Mouse (Mus musculus) skeletal muscle tissue, adult 2 months (tissue): ENCODE results near the gene Eif4g3.
"Not testable (repeated sequence)": the region's sequence is repeated elsewhere in the genome, so short reads cannot be mapped to it uniquely, and the experiment has no call there.

Source experiments
- DNase-seq: peaks from one replicate; pipeline ENCODE4 v3.0.0-alpha.2; 2012; ENCODE audit warnings: low read depth, low spot score

Eif4g3 gene

GRCm38 (mm10) chr4:137992890-137993289 lies at the start of gene Eif4g3:
Gene Eif4g3 (plus strand): TSS chr4:137993022.
- no peak for DNase-seq

GRCm38 (mm10) chr4:137943540-137943939 lies 49.3 kb upstream of the Eif4g3 start:
- peak; percentile 93 for DNase-seq

DNA sequence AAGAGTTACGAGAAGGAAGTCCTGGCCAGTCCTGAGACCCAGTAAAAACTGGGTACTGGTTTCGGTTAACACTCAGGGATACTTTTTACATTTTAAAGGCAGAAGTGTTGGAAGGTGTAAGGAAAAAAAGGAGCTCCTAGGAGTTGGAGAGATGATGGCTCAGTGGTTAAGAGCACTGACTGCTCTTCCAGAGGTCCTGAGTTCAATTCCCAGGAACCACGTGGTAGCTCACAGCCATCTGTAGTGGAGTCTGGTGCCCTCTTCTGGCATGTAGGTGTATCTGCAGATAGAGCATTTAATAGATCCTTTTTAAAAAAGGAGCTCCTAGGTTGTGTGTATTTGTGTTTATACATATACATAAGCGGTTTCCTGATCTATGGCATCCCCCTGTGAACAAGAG lies 47.4 kb upstream of the Eif4g3 start:
- DNase-seq, result no peak

DNA sequence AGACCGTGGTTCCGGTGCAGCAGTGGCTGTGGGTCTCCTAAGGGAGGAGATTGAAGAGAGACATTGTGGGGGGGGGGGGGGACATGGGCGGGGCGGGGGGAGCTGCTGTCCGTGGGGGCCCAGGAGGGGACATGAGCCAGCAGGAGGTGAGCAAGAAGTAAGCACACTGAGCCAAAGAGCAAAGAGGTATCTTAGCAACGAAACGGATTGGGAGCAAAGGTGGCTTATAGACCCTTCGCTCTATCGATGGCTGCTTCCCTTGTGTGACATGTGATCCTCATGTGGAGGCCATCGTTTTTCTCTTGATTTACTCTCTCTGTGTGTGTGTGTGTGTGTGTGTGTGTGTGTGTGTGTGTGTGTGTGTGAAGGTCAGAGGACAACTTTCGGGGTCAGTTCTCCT lies 46.4 kb upstream of the Eif4g3 start:
- no peak for DNase-seq

DNA sequence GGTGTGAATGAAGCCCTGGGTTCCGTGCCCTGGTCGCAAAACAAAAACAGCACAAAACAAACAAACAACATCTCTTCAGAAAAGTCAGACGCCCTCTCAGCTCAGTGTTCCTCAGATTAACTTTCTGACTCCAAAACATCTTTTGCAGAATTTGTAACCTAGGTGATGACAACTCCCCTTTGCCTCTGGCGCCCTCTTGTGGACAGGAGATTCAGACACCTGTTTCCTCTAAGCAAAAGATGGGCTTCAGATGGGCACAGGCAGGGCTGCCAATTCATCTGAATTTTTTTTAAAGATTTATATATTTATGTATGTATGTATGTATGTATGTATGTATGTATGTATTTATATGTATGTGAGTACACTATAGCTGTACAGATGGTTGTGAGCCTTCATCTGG lies 40.0 kb upstream of the Eif4g3 start:
- DNase-seq, result peak; percentile 60

DNA sequence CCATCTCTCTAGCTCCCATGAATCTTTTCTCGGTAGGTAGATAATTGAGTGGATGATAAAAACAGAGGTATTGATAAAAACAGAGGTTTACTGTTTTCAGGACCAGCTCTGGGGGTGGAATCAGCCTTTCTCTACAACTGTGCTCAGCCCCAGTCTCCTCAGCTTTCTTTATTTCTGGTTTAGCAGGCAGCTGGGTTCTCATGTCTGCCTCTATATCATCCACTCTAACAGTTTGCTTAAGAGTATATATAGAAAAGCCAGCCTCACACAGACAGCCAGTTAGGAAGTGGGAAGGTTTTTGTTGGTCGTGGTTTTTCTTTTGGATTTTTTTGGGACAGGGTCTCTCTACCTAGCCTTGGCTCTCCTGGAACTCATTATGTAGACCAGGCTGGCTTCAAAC lies 38.6 kb upstream of the Eif4g3 start:
- DNase-seq, result no peak

- peak; percentile 87 for DNase-seq
Measured at GRCm38 (mm10) chr4:137954926-137955396, 37.9 kb upstream of the Eif4g3 start.

DNA sequence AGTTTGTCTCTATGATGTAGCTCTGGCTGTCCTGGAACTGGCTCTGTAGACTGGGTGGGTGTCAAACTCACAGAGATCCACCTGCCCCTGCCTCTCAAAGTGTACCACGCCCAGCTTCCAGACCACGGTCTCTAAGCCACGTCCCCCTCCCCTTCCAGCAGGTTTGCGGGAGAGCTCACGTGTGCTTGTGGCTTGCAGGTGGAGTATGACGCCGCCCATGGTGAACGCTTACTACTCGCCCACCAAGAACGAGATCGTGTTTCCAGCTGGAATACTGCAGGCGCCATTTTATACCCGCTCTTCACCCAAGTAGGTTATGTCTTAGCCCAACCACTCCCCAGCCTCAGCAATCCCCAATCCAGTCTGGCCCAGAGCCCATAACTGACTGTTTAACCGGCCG lies 36.6 kb upstream of the Eif4g3 start:
- no peak for DNase-seq

GRCm38 (mm10) chr4:137959889-137960665 lies 32.7 kb upstream of the Eif4g3 start:
- DNase-seq, result no peak

DNA sequence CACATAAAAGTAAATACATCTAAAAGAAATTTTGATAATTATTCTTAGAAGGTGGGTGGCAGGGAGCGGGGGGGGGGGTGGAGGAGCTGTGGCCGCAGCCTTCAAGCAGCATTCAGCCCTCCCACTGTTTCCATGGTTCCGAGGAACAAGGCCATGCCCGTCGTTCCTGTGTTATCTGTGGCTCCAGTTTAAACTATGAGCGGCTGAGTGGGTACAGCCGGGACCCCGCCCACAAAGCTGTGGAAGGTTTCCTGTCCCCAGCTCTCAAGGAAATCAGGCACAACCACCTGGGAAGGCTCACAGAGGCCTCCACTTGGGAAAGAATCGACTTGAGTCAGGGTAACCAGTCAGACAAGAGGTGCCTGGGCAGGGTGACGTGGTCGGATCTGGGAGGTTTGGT lies 32.1 kb upstream of the Eif4g3 start:
- no peak for DNase-seq

DNA sequence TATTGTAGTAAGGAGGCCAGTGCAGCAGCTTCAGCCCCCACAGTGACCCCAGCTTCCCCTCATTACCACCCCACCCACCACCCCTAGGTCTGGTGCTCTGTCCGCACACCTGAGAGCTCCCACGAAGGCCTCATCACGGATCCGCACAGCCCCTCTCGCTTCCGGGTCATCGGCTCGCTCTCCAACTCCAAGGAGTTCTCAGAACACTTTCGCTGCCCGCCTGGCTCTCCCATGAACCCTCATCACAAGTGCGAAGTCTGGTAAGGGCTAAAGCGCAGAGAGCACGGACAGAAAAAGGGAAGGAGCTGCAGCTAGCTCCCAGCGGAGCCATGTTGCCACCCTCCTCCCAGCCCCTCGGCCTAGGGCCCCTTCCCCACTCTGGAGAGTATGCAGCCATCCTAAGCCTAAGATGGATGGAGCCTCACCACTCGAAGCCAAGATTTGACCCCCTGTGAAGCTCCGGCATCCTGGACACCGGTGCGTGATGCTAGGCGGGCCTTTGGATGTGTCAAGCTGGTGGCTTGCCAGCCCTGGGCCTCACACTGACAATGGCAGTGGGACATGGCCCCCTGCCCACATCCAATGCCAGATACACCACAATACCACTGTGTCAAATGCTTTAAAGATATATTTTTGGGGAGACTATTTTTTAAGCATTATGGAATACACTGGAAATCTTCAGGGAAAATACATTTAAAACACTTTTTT lies 30.0 kb upstream of the Eif4g3 start:
- no peak for DNase-seq

- no peak for DNase-seq
Measured at GRCm38 (mm10) chr4:137963431-137963830, 29.4 kb upstream of the Eif4g3 start.

DNA sequence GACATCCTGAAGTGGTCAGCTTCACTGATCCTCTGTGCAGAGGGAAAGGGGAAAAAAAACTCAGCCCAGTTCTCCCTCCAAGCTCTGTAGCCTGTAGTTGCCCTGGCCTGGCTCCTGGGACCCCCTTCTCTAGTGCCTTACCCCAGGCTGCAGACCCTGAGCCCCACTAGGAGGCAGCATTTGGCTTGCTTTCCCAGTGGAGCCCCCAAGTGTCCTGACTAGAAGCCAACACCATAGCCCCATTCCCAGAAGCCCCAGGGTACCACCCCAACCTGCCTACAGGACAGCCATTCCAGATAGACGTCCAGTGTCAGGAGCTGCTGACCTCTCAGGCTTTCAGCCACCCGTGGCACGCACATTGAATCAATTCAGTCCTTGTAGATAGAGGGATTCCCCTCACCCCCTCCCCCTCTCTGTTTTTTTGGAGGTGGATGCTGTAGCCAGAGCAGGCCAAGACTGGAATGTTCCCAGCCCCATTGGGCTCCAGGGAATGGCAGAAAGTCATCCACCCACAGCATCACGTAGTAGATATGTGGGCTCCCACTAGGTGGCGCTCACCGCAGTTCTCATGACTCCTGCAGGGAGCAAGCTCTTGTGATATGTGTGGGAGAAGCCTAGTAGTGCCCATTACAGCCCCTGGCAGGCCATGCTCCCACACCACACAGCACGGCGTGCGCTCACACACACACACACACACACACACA lies 28.8 kb upstream of the Eif4g3 start:
- DNase-seq, result peak; percentile 87

GRCm38 (mm10) chr4:137964585-137964930 lies 28.3 kb upstream of the Eif4g3 start:
- no peak for DNase-seq

GRCm38 (mm10) chr4:137968203-137968602 lies 24.6 kb upstream of the Eif4g3 start:
- peak; percentile 80 for DNase-seq

GRCm38 (mm10) chr4:137970623-137971199 lies 22.1 kb upstream of the Eif4g3 start:
- DNase-seq, result not testable (repeated sequence)

DNA sequence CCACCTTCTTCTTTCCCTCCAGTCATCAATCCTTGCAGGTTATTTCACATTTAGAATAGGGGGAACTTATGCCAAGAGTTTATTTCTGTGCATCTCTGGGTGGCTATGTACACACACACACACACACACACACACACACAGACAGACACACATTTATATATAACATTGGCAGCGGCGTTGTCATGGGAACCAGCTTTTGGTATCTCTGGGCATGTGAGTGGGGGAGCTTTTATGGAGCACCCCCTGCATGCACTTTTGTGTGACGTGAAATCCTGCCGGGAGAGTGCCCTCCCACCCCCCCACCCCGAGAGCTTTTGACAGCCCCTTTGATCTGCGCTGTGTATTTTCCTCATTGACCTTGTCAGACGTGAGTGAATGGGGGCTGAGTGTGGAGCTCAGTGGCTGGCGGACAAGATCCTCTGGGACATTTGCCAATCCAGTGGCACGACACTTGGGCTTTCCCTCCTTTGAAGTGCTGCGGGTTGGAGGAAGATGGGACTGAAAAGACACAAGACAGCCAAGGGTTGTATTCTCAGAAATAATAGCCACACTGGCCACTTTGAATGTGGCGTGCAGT lies 17.9 kb upstream of the Eif4g3 start:
- not testable (repeated sequence) for DNase-seq

DNA sequence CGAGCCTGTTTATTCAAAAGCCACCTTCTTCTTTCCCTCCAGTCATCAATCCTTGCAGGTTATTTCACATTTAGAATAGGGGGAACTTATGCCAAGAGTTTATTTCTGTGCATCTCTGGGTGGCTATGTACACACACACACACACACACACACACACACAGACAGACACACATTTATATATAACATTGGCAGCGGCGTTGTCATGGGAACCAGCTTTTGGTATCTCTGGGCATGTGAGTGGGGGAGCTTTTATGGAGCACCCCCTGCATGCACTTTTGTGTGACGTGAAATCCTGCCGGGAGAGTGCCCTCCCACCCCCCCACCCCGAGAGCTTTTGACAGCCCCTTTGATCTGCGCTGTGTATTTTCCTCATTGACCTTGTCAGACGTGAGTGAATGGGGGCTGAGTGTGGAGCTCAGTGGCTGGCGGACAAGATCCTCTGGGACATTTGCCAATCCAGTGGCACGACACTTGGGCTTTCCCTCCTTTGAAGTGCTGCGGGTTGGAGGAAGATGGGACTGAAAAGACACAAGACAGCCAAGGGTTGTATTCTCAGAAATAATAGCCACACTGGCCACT lies 13.7 kb upstream of the Eif4g3 start:
- DNase-seq, result not testable (repeated sequence)

DNA sequence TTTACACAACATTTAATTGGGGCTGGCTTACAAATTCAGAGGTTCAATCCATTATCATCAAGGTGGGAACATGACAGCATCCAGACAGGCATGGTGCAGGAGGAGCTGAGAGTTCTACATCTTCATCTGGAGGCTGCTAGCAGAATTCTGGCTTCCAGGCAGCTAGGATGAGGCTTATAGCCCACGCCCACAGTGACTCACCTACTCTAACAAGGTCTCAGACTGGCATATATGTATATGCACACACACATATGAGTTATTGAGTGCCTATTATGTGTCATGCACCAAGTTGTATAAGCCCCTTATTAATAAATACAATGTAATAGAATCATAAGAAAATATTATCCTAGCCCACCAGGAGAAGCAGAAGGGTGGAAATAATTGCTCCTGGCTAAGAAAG lies 10.0 kb upstream of the Eif4g3 start:
- DNase-seq, result no peak

- no peak for DNase-seq
Measured at GRCm38 (mm10) chr4:137984212-137984611, 8.6 kb upstream of the Eif4g3 start.

- no peak for DNase-seq
Measured at GRCm38 (mm10) chr4:137984746-137985145, 8.1 kb upstream of the Eif4g3 start.
